ENCODE assay signal across 23 mouse cellular contexts in genomic region chr1:138500691-138501090, GRCm38 (mm10).
A peak's percentile ranks its signal among the peaks of the same experiment; 100 is the strongest.
DNase-seq lines count a peak whose midpoint lies in the region; ATAC-seq and TF ChIP-seq lines count a peak whose summit lies in the region.
"Had no signal": no experiment of that assay in that cellular context is flagged by ENCODE, and none has a peak within 500 bp of the region (broad histone marks: within the 10 kb centered on the region; RNA-seq: fewer than 3 reads in every experiment).

No protein-coding gene starts in this region.

- no peaks in the 10 kb centered on the region for H3K9me3 ChIP-seq in forebrain, embryonic 10.5 days
- no peaks in the 10 kb centered on the region for H3K9me3 ChIP-seq in forebrain, postnatal 0 days (ENCODE audit: low read length)
- no peaks in the 10 kb centered on the region for H3K9me3 ChIP-seq in hindbrain, embryonic 12.5 days (replicated peaks)
- H3K9me3 ChIP-seq in midbrain, embryonic 12.5 days = no peaks in the 10 kb centered on the region
- no peaks in the 10 kb centered on the region for H3K9me3 ChIP-seq in neural tube, embryonic 15.5 days (replicated peaks)
- H3K9me3 ChIP-seq: intestine, embryonic 15.5 days; limb, embryonic 12.5 days; liver, embryonic 12.5 days; neural tube, embryonic 12.5 days had no signal

- TF ChIP-seq CTCF in forebrain, postnatal 0 days (IDR thresholded peaks at IDR 0.05; ENCODE audit: low read depth) = no peak

- no peaks in the 10 kb centered on the region for H3K36me3 ChIP-seq in forebrain, embryonic 10.5 days (replicated peaks)
- H3K36me3 ChIP-seq in forebrain, postnatal 0 days (ENCODE audit: insufficient read depth) = no peaks in the 10 kb centered on the region
- no peaks in the 10 kb centered on the region for H3K36me3 ChIP-seq in hindbrain, embryonic 12.5 days
- H3K36me3 ChIP-seq in midbrain, embryonic 12.5 days = no peaks in the 10 kb centered on the region
- no peaks in the 10 kb centered on the region for H3K36me3 ChIP-seq in neural tube, embryonic 15.5 days
- H3K36me3 ChIP-seq: intestine, embryonic 15.5 days; neural tube, embryonic 12.5 days had no signal

- DNase-seq in forebrain, embryonic 10.5 days (ENCODE audit: extremely low spot score, low spot score) = no peak
- DNase-seq in forebrain, postnatal 0 days = no peak
- DNase-seq in thymus, postnatal 4 days = no peak
- DNase-seq in frontal cortex, postnatal 36 days (ENCODE audit: low spot score in 2 of 2) = no peak
- DNase-seq in ovary, postnatal 14 days (ENCODE audit: low spot score) = no peak
- DNase-seq: adrenal gland, adult 2 months; cerebellum, adult 2 months; cerebellum, postnatal 36 days; heart, adult 18-20 months; heart, postnatal 36 days; kidney, adult 9 months; kidney, postnatal 36 days; lung, adult 2 months; lung, postnatal 4 days; thymus, postnatal 25 days had no signal

- no peak overlapping the region for H3K9ac ChIP-seq in forebrain, postnatal 0 days
- H3K9ac ChIP-seq in hindbrain, embryonic 12.5 days = no peak overlapping the region
- no peak overlapping the region for H3K9ac ChIP-seq in midbrain, embryonic 12.5 days (replicated peaks)
- H3K9ac ChIP-seq in neural tube, embryonic 15.5 days (replicated peaks) = no peak overlapping the region
- H3K9ac ChIP-seq: intestine, embryonic 15.5 days; limb, embryonic 12.5 days; liver, embryonic 12.5 days; neural tube, embryonic 12.5 days had no signal

- H3K4me2 ChIP-seq in forebrain, postnatal 0 days (ENCODE audit: low read depth) = no peak overlapping the region; the same call in 1 of the 2 replicates
- no peak overlapping the region; the same call in 1 of the 2 replicates for H3K4me2 ChIP-seq in hindbrain, embryonic 12.5 days (replicated peaks)
- peak overlapping the region; percentile 36; the same call in 1 of the 2 replicates for H3K4me2 ChIP-seq in midbrain, embryonic 12.5 days (replicated peaks)
- peak overlapping the region; percentile 52; the same call in 1 of the 2 replicates for H3K4me2 ChIP-seq in neural tube, embryonic 15.5 days
- H3K4me2 ChIP-seq: intestine, embryonic 15.5 days; liver, embryonic 12.5 days had no signal

- peak overlapping the region; percentile 84 for H3K27ac ChIP-seq in forebrain, embryonic 10.5 days
- H3K27ac ChIP-seq in forebrain, postnatal 0 days (ENCODE audit: low read depth, low read length) = no peak overlapping the region
- H3K27ac ChIP-seq in hindbrain, embryonic 12.5 days = peak overlapping the region; percentile 93
- H3K27ac ChIP-seq in midbrain, embryonic 12.5 days (replicated peaks) = peak overlapping the region; percentile 95
- H3K27ac ChIP-seq in neural tube, embryonic 15.5 days (replicated peaks) = no peak overlapping the region
- H3K27ac ChIP-seq: intestine, embryonic 15.5 days; left cerebral cortex, adult 2 months; limb, embryonic 12.5 days; liver, embryonic 12.5 days; neural tube, embryonic 12.5 days had no signal

- H3K27me3 ChIP-seq in forebrain, embryonic 10.5 days (ENCODE audit: poor library complexity, severe bottlenecking) = no peaks in the 10 kb centered on the region
- H3K27me3 ChIP-seq in forebrain, postnatal 0 days (ENCODE audit: insufficient read depth, low read length) = no peaks in the 10 kb centered on the region
- 0 out of 2 replicates have a peak, but pooled peaks cover 5% of the 10 kb centered on the region for H3K27me3 ChIP-seq in hindbrain, embryonic 12.5 days
- no peaks in the 10 kb centered on the region for H3K27me3 ChIP-seq in midbrain, embryonic 12.5 days
- H3K27me3 ChIP-seq in neural tube, embryonic 15.5 days (replicated peaks) = no peaks in the 10 kb centered on the region
- H3K27me3 ChIP-seq: intestine, embryonic 15.5 days; limb, embryonic 12.5 days; liver, embryonic 12.5 days; neural tube, embryonic 12.5 days had no signal

- no peak overlapping the region for H3K4me3 ChIP-seq in forebrain, embryonic 10.5 days
- H3K4me3 ChIP-seq in forebrain, postnatal 0 days (ENCODE audit: low read depth, low read length) = no peak overlapping the region
- H3K4me3 ChIP-seq in hindbrain, embryonic 12.5 days = no peak overlapping the region
- H3K4me3 ChIP-seq in midbrain, embryonic 12.5 days = no peak overlapping the region
- no peak overlapping the region for H3K4me3 ChIP-seq in neural tube, embryonic 15.5 days (replicated peaks)
- H3K4me3 ChIP-seq: intestine, embryonic 15.5 days; left cerebral cortex, adult 2 months; limb, embryonic 12.5 days; liver, embryonic 12.5 days; neural tube, embryonic 12.5 days had no signal

- peaks cover 75% of the 10 kb centered on the region for H3K4me1 ChIP-seq in forebrain, embryonic 10.5 days
- peaks cover 30% of the 10 kb centered on the region for H3K4me1 ChIP-seq in forebrain, postnatal 0 days (ENCODE audit: insufficient read depth)
- H3K4me1 ChIP-seq in hindbrain, embryonic 12.5 days = peaks cover 31% of the 10 kb centered on the region
- H3K4me1 ChIP-seq in midbrain, embryonic 12.5 days = peaks cover 56% of the 10 kb centered on the region
- H3K4me1 ChIP-seq in neural tube, embryonic 15.5 days = peaks cover 23% of the 10 kb centered on the region
- H3K4me1 ChIP-seq: intestine, embryonic 15.5 days had no signal

- 69% methylated on average over 6 of the region's 6 CpGs for WGBS in forebrain, embryonic 10.5 days
- WGBS in forebrain, postnatal 0 days = 24% methylated on average over 6 of the region's 6 CpGs
- 32% methylated on average over 6 of the region's 6 CpGs for WGBS in hindbrain, embryonic 12.5 days
- WGBS in midbrain, embryonic 12.5 days = 22% methylated on average over 6 of the region's 6 CpGs
- 40% methylated on average over 6 of the region's 6 CpGs for WGBS in neural tube, embryonic 15.5 days

- no peak for ATAC-seq in forebrain, postnatal 0 days
- no peak for ATAC-seq in hindbrain, embryonic 12.5 days (ENCODE audit: low FRiP score)
- no peak for ATAC-seq in midbrain, embryonic 12.5 days (ENCODE audit: low FRiP score, low read depth)
- no peak for ATAC-seq in neural tube, embryonic 15.5 days (ENCODE audit: low FRiP score)
- ATAC-seq: intestine, embryonic 15.5 days; liver, embryonic 12.5 days had no signal

Comparison
In these comparisons a context has a peak if more than half of its experiments do, and no peak if none do; other contexts are left out.
1. H3K27ac ChIP-seq: peak in forebrain, embryonic 10.5 days (single experiment), hindbrain, embryonic 12.5 days (single experiment) and midbrain, embryonic 12.5 days (single experiment); none in forebrain, postnatal 0 days (single experiment) and neural tube, embryonic 15.5 days (single experiment).
2. H3K4me2 ChIP-seq: peak in midbrain, embryonic 12.5 days (single experiment) and neural tube, embryonic 15.5 days (single experiment); none in forebrain, postnatal 0 days (single experiment) and hindbrain, embryonic 12.5 days (single experiment).